Mouse (Mus musculus) lung, adult 2 months (tissue): Measurements from ENCODE around the gene Sf3a2. TPM values are rescaled to one million over a fixed set of nuclear protein-coding genes. Genes with fewer than 3 reads are reported as not detected.
A peak's percentile ranks its signal among the peaks of the same experiment; 100 is the strongest.
"Not testable (repeated sequence)": the region's sequence is repeated elsewhere in the genome, so short reads cannot be mapped to it uniquely, and the experiment has no call there.

Experiments used
- DNase-seq: peaks from one replicate; pipeline ENCODE4 v3.0.0; 2022
- H3K4me1 ChIP-seq: fragments of 200-500 bp; 2 replicates; pipeline ENCODE4 v1.6.1; 2011; ENCODE audit warnings: low read length; ENCODE audit not compliant: control insufficient read depth, insufficient read depth
- H3K4me3 ChIP-seq: fragments of 200-500 bp; replicated peaks from 2 replicates; pipeline ENCODE3; 2011; ENCODE audit warnings: low read depth, mild to moderate bottlenecking, control low read depth, low read length; ENCODE audit errors: extremely low read depth
- CTCF ChIP-seq: fragments of 200-500 bp; IDR thresholded peaks from 2 replicates; pipeline ENCODE4 v1.5.1; 2011; ENCODE audit warnings: mild to moderate bottlenecking, low read length, control low read depth; ENCODE audit not compliant: insufficient read depth
- POLR2A ChIP-seq: fragments of 200-500 bp; IDR thresholded peaks from 2 replicates; pipeline ENCODE4 v1.6.1; 2011; ENCODE audit warnings: low read depth, mild to moderate bottlenecking, control low read depth, low read length, borderline replicate concordance; ENCODE audit errors: extremely low read depth
- WGBS: fragments of 180-500 bp; shearing (Covaris S2); methylation state at CpG from one replicate; pipeline ENCODE4 v1.1.7; 2018; 5-methylcytosine and 5-hydroxymethylcytosine counted together
- polyA plus RNA-seq: library from polyadenylated mRNA; depleted of rRNA; stranded (reverse); fragments of >200 nt; gene quantifications from 2 replicates; pipeline ENCODE4 v1.2.3, GENCODE M21; 2012

Gene Sf3a2
- polyA plus RNA-seq, 1 experiment, result 35.7 TPM

DNA sequence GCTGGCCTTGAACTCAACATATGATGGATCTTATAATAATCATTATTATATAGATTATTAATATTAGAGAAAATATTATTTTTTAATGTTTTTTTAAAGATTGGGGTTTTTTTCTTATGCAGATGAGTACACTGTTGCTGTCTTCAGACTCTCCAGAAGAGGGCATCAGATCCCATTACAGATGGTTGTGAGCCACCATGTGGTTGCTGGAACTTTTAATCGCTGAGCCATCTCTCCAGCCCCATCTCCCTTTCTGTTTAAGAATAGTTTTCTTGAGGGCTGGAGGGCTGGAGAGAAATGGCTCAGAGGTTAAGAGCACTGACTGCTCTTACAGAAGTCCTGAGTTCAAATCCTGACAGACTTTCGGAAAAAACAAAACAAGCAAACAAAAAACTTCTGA, 24.0 kb downstream of the Sf3a2 start:
- TF ChIP-seq CTCF, result 0 out of 2 replicates have a peak, but pooled peaks have one; percentile 17
- no peak for TF ChIP-seq POLR2A
- 41% methylated on average over 2 of the region's 2 CpGs for WGBS
- no peak overlapping the region for H3K4me3 ChIP-seq
- H3K4me1 ChIP-seq, result no peaks in the 10 kb centered on the region
- DNase-seq, result no peak

DNA sequence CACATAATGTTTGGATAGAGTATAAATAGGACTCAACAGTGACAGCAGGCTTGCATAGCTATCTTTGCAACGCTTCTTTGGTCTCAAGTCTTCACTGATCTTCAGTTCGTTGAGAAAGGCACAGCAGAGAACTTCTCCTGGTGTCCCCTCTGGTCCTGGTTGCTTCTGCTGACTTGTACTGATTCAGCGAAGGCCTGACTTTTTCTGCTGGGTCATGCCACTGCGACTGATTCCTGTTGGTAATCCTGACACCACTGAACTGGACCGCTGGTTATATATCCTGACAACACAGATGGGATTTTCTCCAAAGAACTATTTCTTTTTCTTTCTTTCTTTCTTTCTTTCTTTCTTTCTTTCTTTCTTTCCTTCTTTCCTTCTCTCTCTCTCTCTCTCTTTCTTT, 24.5 kb downstream of the Sf3a2 start:
- TF ChIP-seq POLR2A (no peak), CTCF (no peak)
- 82% methylated on average over 5 of the region's 5 CpGs for WGBS

DNA sequence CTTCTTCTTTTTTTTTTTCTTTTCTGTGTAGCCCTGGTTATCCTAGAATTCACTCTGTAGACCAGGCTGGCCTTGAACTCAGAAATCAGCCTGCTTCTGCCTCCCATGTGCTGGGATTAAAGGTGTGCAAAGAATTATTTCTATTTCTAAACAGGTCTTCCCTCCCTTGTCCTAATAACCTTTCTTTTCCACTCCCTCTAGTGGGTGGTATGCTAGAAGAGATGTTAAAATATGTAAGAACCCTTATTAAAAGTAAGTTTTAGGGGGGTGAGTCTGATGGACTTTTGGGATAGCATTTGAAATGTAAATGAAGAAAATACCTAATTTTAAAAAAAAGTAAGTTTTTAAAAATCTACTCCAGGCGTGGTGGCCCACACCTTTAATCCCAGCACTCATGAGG, 25.3 kb downstream of the Sf3a2 start:
- WGBS, result 79% methylated on average over 1 of the region's 1 CpGs
- no peak for TF ChIP-seq POLR2A
- no peak for TF ChIP-seq CTCF

More for the DNA sequence above, 24.5 kb downstream of the Sf3a2 start:
- Histone ChIP-seq H3K4me3 (no peak overlapping the region), H3K4me1 (no peaks in the 10 kb centered on the region; the same call in 1 of the 2 replicates)
- no peak for DNase-seq

DNA sequence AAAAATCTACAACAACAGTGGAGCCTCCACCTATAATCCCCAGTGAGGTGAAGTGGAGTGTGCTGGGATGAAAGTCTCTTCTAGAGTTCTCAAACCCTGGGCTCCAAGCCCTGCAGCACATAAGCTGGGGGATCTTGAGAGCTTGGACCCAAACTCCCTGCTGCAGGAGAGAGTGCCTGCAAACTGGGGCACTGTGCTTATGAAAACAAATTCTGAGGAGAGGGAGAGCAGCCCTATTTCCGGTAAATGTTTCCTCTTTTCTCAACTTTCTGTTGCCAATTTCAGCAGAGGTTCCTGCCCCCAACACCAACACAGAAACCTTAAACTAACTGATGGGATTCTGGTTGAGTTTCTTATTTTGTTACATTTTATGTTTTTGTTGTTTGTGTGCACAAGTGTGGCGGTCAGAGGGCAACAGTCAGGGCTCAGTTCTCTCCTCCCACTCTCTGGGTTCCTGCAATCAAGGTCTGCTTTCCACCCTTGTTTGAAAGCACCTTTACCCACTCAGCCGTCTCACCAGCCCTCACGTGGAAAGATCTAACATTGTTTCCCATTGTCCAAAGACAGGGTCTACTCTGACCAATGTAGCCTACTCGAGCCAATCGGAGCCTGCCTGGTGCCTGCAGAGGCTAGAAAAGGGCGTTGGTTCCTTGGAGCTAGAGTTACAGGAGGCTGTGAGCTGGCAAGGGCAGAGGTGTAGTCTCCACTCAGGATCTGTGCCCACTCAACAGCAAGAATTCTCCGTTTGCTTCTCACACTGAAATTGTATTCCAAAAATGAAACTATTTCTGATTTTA, 26.0 kb downstream of the Sf3a2 start:
- Histone ChIP-seq H3K4me3 (no peak overlapping the region), H3K4me1 (no peaks in the 10 kb centered on the region; the same call in 1 of the 2 replicates)
- no peak for DNase-seq
- WGBS, result 42% methylated on average over 8 of the region's 8 CpGs
- no peak for TF ChIP-seq POLR2A
- no peak for TF ChIP-seq CTCF

More for the DNA sequence above, 25.3 kb downstream of the Sf3a2 start:
- no peak overlapping the region for H3K4me3 ChIP-seq
- no peaks in the 10 kb centered on the region; the same call in 1 of the 2 replicates for H3K4me1 ChIP-seq
- no peak for DNase-seq

DNA sequence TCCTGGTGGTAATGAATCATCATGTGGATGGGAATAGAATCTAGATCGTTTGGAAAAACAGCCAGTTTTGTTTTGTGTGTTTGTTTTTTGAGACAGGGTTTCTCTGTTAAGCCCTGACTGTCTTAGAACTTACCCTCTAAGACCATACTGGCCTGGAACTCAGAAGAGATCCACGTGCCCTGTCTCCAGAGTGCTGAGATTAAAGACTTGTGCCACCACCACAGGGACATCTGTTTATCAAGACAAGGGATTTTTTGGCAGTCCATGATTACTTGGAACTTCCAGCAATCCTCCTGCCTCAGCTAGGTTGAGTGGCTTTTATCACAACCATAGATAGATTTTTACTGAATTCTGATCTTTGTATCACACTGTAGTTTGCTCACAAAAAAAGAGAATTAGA, 26.8 kb downstream of the Sf3a2 start:
- no peak for TF ChIP-seq POLR2A
- TF ChIP-seq CTCF, result no peak
- DNase-seq, result no peak
- WGBS, result 63% methylated on average over 2 of the region's 2 CpGs
- Histone ChIP-seq H3K4me1 (no peaks in the 10 kb centered on the region; the same call in 1 of the 2 replicates), H3K4me3 (no peak overlapping the region)

DNA sequence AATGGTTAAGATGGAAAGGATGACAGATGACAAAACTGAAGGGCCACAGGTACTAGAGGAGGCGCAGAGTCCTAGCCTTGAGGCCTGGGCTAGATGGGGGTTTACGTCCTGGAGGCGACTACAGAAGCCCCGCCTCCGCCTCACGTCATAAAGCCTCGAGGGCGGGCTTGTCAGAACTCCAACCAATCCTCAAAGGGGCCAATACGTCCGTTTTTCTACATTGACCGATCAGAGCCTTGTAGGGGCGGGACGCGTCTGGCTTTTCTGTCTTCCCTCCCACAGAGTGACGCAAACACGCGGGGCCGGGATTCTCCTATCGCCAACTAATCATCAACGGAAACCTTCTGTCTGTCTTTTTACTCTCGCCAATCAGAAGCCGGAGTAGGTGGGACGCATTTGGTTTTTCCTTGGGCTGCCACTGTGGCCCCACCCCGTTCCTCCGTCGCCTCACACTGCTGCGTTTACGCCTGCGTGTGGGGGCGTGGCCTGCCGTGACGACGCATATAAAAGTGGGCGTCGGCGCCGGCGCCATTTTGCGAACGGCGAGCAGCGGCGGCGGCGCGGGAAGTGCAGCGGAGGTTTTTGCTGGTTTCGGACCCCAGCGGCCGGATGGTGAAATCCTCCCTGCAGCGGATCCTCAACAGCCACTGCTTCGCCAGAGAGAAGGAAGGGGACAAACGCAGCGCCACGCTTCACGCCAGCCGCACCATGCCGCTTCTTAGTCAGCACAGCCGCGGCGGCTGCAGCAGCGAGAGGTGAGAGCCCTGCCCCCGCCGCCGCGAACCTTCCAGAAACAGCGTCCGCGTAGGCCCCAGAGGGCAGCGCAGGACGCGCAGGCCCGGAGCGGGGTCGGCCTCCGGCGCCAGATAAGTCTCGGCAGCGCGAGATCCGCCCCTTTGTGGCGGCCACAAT, 28.4 kb downstream of the Sf3a2 start, which contains the start of gene Oaz1:
Gene Oaz1, plus strand, starts transcription at position 506 of the 912 bp plus-strand sequence.
- peak; percentile 98 for TF ChIP-seq POLR2A
- TF ChIP-seq CTCF, result no peak
- WGBS, result under 1% methylated on average over 81 of the region's 82 CpGs
- DNase-seq, result peak; percentile 98
- H3K4me3 ChIP-seq, result peak within 1 kb of the TSS; percentile 92
- H3K4me1 ChIP-seq, result no peaks in the 10 kb centered on the region; the same call in 1 of the 2 replicates

GRCm38 (mm10) chr10:80827063-80827869, 29.3 kb downstream of the Sf3a2 start:
- no peaks in the 10 kb centered on the region; the same call in 1 of the 2 replicates for H3K4me1 ChIP-seq
- DNase-seq, result no peak
- peak overlapping the region; percentile 92 for H3K4me3 ChIP-seq
- no peak for TF ChIP-seq CTCF
- 4% methylated on average over 29 of the region's 29 CpGs for WGBS

- WGBS, result 51% methylated on average over 10 of the region's 10 CpGs
These were observed 29.9 kb downstream of the Sf3a2 start for GRCm38 (mm10) chr10:80827870-80828420.

GRCm38 (mm10) chr10:80828587-80828986, 30.6 kb downstream of the Sf3a2 start:
- not testable (repeated sequence) for DNase-seq, H3K4me1 ChIP-seq, H3K4me3 ChIP-seq
- WGBS, result 66% methylated on average over 7 of the region's 9 CpGs

More at GRCm38 (mm10) chr10:80827870-80828420, 29.9 kb downstream of the Sf3a2 start:
- TF ChIP-seq CTCF, result no peak
- no peak for TF ChIP-seq POLR2A
- Histone ChIP-seq H3K4me3 (peak overlapping the region; percentile 52), H3K4me1 (no peaks in the 10 kb centered on the region; the same call in 1 of the 2 replicates)
- no peak for DNase-seq
